Mouse (Mus musculus) adrenal gland, postnatal 36 days (tissue): ENCODE results near the gene Bex6. TPM values are rescaled to one million over a fixed set of nuclear protein-coding genes. Genes with fewer than 3 reads are reported as not detected.

Experiments used
- DNase-seq, 2 experiments: peaks; one replicate each; pipeline ENCODE4 v3.0.0; 2021; ENCODE audit warnings: mixed read lengths in 1 of 2
- total RNA-seq, 2 experiments: library from RNA; stranded (reverse); gene quantifications; 2 replicates each; pipeline ENCODE4 v1.2.3; 2021

Gene Bex6
- total RNA-seq, 2 experiments from 2014 or later, result not detected

- DNase-seq, result no peak
Measured at GRCm38 (mm10) chr16:32174340-32175005, 5.2 kb upstream of the Bex6 start.

GRCm38 (mm10) chr16:32175029-32175428 is 4.6 kb upstream of the Bex6 start:
- DNase-seq, result no peak

GRCm38 (mm10) chr16:32176896-32177686 is 2.5 kb upstream of the Bex6 start:
- peak in 1 of 2 experiments; percentile 33 for DNase-seq

DNA sequence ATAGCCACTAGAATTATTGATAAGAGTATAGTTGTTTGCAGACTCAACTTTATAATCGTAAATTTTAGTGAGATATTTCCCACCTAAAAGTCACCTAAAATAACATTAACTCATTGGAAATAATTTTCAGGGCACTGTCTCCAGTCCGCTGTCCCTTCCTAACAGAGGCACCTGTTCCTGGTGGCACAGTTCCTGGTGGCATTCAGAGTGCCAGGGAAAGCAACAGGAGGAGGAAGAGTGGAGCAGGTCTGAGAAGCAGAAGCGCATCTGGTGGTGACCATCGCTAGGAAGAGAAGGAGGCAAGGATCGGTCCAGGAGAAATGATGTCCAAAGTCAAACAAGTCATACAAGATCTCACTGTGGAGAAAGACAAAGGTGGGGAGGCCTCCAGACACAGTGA is 6.4 kb downstream of the Bex6 start:
- DNase-seq, result no peak

- peak; percentile 13 to 48 for DNase-seq
Measured at GRCm38 (mm10) chr16:32189109-32189508, 9.5 kb downstream of the Bex6 start.

DNA sequence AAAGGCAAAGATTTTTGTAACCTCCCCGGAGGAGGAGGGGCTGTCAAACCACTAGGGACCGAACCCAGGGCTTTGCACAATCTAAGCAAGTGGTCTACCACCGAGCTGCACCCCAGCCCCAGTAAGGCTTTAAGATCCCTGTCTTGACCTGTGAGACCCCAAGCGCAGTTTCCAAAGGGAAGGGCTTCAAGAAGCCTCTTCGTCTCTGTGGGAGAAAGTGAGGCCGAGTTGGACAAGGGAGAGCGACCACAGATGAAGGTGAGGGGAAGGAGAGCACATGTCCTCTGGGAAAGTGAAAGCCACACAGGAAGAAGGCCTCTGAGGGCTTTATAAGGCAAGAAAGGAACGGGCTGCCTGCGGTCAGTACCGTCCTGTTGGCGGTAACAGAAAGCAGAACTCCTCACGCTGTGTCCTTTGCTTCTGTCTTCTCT is 10.4 kb downstream of the Bex6 start:
- DNase-seq, result peak in 1 of 2 experiments; percentile 23

DNA sequence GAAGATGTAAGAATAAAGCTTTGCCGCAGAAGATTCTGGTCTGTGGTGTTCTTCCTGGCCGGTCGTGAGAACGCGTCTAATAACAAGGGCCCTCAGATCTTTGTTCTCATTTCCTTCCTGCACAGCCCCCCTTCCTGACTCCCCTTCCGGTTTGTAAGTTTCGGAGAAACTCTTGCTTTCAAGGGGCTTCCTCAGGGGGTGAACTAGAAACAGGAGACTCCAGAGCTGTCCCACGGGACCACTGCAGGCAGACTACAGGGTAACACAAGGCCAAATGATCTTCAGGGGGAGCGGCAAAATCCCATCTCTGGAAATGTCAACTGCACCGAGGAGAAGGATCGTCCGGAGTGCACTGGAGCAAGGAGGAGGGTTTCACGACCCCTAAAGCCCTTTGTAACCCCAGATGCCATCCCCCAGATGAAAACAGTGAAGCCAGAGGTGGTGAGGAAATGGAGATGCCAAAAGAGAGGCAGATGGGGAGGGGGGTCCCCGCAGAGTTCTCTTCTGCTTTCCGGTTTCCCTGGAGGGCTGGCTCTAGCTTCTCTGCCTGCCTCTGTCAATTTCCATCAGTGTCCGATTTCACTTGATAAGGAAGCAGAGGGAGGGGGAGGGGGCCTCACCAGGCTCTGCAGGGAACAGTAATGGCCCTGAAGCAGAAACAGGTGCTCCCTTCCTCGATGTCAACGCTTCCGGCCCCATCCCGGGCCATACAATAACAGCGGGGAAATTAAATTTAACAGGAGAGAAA is 20.8 kb downstream of the Bex6 start:
- peak; percentile 18 to 51 for DNase-seq

GRCm38 (mm10) chr16:32201004-32201325 is 21.3 kb downstream of the Bex6 start:
- DNase-seq, result no peak

DNA sequence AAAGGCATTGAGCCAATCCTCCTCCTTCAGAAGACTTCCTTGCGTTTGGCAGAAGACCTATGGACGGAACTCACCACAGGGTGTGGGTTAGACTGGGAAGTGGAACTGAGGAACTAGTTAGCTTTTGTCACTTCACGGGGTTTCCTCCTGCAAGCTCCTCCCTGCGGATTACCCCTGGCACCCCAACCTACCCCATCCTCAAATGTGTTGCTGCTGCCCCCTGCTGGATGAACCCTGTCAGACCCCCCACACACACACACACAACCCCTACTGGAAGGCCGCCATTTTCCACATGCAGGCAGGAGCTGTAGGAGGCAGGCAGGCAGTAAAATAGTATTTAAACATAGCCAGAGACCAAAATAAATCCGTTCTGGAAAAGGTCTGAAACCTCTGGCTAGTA is 23.1 kb downstream of the Bex6 start:
- peak; percentile 76 to 86 for DNase-seq

- DNase-seq, result peak; percentile 50 to 51
Measured at GRCm38 (mm10) chr16:32204902-32205301, 25.3 kb downstream of the Bex6 start.

DNA sequence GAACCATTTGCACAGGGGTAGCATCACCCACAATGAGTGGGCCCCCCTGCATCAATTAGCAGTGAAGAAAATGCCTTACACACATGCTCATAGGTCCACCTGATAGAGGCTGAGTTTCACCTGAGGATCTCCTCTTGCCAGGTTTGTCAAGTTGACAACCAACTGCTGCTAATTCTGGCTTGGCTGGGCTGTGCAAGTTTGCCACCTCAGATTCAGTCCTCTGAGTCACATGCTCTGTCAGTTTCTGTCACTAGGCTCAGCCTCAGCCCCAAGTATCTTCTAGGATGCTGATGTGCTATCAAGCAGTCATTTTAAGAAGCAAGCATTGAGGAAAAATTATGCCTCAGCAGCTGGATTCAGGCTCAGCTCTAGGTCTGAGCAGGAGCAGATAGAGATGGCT is 34.5 kb downstream of the Bex6 start:
- DNase-seq, result no peak

GRCm38 (mm10) chr16:32214804-32215576 is 35.4 kb downstream of the Bex6 start:
- DNase-seq, result no peak

- DNase-seq, result no peak
Measured at GRCm38 (mm10) chr16:32221803-32222202, 42.2 kb downstream of the Bex6 start.

DNA sequence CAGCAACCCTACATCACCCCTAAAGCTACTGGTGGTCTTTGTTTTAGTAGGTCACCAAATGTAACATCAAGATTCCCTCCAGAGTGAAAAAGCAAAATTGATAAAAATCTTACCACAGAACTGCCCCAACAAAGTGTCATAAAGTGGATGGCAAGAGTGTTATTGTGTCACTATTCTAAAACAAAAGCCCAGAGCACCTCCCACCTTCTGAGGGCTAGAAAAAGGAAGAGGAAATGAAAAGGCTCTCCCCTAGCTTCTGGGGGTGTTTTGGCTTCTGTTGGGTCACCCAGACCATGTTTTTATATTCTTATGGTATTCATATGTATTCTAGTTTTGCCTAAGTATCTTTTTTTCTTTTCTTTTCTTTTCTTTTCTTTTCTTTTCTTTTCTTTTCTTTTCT is 42.8 kb downstream of the Bex6 start:
- DNase-seq, result no peak

DNA sequence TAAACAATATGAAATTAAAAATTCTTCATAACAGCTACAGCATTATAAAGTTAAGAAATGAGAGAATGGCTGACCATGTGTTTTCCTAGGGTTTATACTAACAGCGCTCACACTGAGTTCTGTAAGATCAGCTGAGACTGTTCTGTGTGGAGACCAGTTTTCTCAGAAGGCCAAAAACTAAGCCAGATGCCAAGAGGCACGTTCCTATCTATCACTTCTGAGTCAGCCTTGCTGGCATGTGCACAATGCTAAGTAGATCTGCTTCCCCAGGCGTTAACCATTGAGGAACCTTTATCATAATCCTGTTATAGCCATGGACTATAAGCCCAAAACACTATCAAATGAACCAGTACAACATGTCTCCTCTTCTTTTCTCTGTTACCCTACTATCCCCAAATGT is 52.4 kb downstream of the Bex6 start:
- DNase-seq, result peak; percentile 65 to 66

Other genes starting within 250 kb of the Bex6 start
- 1 to 10 TPM in 1 of 2 experiments, under 1 TPM in 1; 0.23 to 1.0 TPM for gene Pigz, start 246.0 kb upstream of the Bex6 start, total RNA-seq
- gene 0610012G03Rik, start 231.3 kb upstream of the Bex6 start, total RNA-seq, result 10 to 100 TPM; 42.0 to 42.9 TPM
- 10 to 100 TPM; 52.8 to 57.9 TPM for gene Ncbp2, start 231.3 kb upstream of the Bex6 start, total RNA-seq
- 10 to 100 TPM; 21.6 to 25.6 TPM for gene Senp5, start 176.5 kb upstream of the Bex6 start, total RNA-seq
- 10 to 100 TPM; 57.5 to 67.9 TPM for gene Pak2, start 100.5 kb upstream of the Bex6 start, total RNA-seq
- 10 to 100 TPM; 25.9 to 34.1 TPM for gene Pigx, start 80.1 kb upstream of the Bex6 start, total RNA-seq
- 10 to 100 TPM; 11.7 to 12.6 TPM for gene Cep19, start 80.0 kb upstream of the Bex6 start, total RNA-seq
- 1 to 10 TPM; 5.3 to 8.2 TPM for gene Nrros, start 14.2 kb upstream of the Bex6 start, total RNA-seq
- 10 to 100 TPM; 20.7 to 21.4 TPM for gene Fbxo45, start 67.3 kb downstream of the Bex6 start, total RNA-seq
- 10 to 100 TPM; 13.7 to 14.8 TPM for gene Wdr53, start 67.4 kb downstream of the Bex6 start, total RNA-seq
- gene Smco1, start 91.6 kb downstream of the Bex6 start, total RNA-seq, result under 1 TPM in 1 of 2 experiments, not detected in 1; 0.30 TPM
- gene Rnf168, start 97.6 kb downstream of the Bex6 start, total RNA-seq, result 10 to 100 TPM; 24.6 to 27.7 TPM
- gene Ubxn7, start 152.4 kb downstream of the Bex6 start, total RNA-seq, result 10 to 100 TPM; 57.4 to 70.5 TPM
- under 1 TPM in 1 of 2 experiments, not detected in 1; 0.56 TPM for gene Tm4sf19, start 220.7 kb downstream of the Bex6 start, total RNA-seq
- 1 to 10 TPM; 6.6 to 7.7 TPM for gene Tctex1d2, start 239.9 kb downstream of the Bex6 start, total RNA-seq